Mouse (Mus musculus) thymus, adult 2 months (tissue): ENCODE data around the gene Anln.

ENCODE experiments used
- CTCF ChIP-seq: fragments of 200-500 bp; IDR thresholded peaks from 2 replicates; pipeline ENCODE4 v1.5.1; 2012; ENCODE audit warnings: mild to moderate bottlenecking, control low read depth, low read length, moderate library complexity, borderline replicate concordance; ENCODE audit not compliant: control insufficient read depth, poor library complexity, insufficient read depth; ENCODE audit errors: extremely low read depth
- POLR2A ChIP-seq: fragments of 200-500 bp; IDR thresholded peaks from 2 replicates; pipeline ENCODE4 v1.6.1; 2012; ENCODE audit warnings: mild to moderate bottlenecking, low read length, control low read depth, moderate library complexity; ENCODE audit not compliant: control insufficient read depth, poor library complexity, insufficient read depth; ENCODE audit errors: extremely low read depth

- no peak for TF ChIP-seq CTCF
- TF ChIP-seq POLR2A: no peak
Measured at GRCm38 (mm10) chr9:22353901-22354300, 35.1 kb downstream of the Anln start.
